Mouse (Mus musculus) CH12.LX (cell line): ENCODE measurements around the gene Iqca.

ENCODE experiments used
- CTCF ChIP-seq, 2 experiments: IDR thresholded peaks in 1 of 2; conservative IDR thresholded peaks in 1 of 2; 2 replicates each; pipeline ENCODE4 v1.5.1; 2011 to 2012; ENCODE audit warnings: low read depth in 2 of 2, low read length in 2 of 2, improper control_type of control experiment in 1 of 2, inconsistent platforms in 1 of 2, mild to moderate bottlenecking in 1 of 2, moderate library complexity in 1 of 2
- EP300 ChIP-seq: IDR thresholded peaks from 2 replicates; pipeline ENCODE4 v1.6.1; 2011; ENCODE audit warnings: low read length, improper control_type of control experiment

- TF ChIP-seq CTCF (conservative IDR thresholded peaks at IDR 0.05 in 1 of 2, IDR thresholded peaks at IDR 0.05 in 1 of 2; ENCODE audit: low read depth in 2 of 2, low read length in 2 of 2), result no peak
- TF ChIP-seq EP300, result no peak
Observed at GRCm38 (mm10) chr1:90088192-90088990, 64.8 kb downstream of the Iqca start.
